Mouse (Mus musculus) G1E (cell line): ENCODE results near the gene Tmem116.

Source experiments
- CTCF ChIP-seq: IDR thresholded peaks from 2 replicates; pipeline ENCODE4 v1.5.1; 2012; ENCODE audit warnings: low read depth, low read length, inconsistent platforms, mixed read lengths
- POLR2AphosphoS5 ChIP-seq: IDR thresholded peaks from 2 replicates; pipeline ENCODE4 v1.6.1; 2012; ENCODE audit warnings: low read depth, low read length, inconsistent platforms; ENCODE audit not compliant: insufficient replicate concordance

DNA sequence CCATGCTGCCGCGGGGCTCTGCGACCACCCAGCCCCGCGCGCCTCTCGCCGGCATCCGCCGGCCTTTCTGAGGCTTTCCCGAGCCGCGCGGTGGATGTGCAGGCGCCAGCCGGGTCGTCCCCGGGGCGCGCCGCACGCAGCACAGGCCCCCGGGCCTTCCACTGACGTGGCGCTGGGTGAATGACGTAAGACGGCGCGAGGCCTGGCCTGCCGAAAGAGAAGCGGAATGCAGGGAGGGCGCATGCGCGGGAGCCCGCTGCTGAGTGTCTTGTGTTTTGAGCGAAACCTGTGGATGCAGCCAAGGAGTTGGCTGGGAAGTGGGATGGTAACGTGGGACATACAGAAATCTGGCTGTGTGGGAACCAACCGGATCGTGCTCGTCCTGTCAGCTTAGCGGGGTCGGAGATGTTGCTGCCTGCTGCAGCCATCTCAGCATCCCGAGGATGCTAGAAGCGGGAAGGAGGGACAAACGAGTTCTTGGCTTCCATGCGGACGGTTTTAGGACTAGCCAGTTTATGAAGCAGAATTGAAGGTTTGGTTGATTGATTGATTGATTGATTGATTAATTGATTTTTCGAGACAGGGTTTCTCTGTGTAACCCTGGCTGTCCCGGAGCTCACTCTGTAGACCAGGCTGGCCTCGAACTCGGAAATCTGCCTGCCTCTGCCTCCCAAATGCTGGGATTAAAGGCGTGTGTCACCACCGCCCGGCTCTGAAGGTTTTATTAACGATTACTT, 94.3 kb downstream of the Tmem116 start, which contains the start of gene Mapkapk5:
- TF ChIP-seq CTCF: no peak
- no peak for TF ChIP-seq POLR2AphosphoS5
